Mouse (Mus musculus) cerebellum, postnatal 14 days (tissue): ENCODE data around the gene Ap3b1.

Experiments used
- DNase-seq, 2 experiments: peaks; one replicate each; pipeline ENCODE4 v3.0.0; 2021; ENCODE audit warnings: mixed read lengths in 2 of 2

Ap3b1 gene

GRCm38 (mm10) chr13:94542061-94542460, 183.3 kb downstream of the Ap3b1 start:
- DNase-seq = no peak

DNA sequence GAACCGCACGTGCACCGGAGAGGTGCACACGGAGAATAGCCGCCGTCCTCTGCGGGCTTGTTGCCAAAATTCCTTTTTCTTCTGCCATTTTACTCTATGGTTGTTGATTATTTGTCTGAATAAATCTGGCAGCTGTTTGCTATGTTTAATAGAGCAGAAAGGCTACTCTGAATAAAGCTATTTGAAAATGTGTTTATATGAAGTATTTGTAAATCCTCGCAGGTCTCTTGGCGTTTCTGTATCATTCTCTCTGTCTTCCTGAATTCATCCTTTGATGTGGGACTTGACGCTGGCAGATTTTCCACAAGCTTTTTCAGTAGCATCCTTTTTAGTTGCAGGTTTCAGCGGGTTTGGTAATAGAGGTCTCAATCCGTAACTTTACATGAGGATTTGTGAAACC, 185.5 kb downstream of the Ap3b1 start:
- DNase-seq = no peak

DNA sequence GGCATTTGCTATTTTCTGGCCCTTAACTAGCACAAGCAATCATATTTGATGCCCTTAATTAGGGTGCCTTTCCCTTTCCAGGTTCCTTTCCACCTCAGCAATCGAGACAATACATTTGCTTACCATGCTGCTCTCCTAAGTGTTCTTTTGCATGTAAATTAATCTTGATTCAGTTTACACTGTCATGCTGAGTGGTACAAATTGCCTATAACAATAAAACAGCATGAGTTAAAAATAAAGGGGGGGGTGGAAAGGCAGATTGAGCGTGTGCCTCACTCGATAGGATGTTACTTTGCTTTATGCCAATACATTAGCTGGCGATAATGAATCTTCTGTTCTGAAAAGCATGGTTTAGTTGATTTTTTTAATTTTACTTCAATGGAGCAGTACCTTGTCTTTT, 187.0 kb downstream of the Ap3b1 start:
- DNase-seq = no peak

DNA sequence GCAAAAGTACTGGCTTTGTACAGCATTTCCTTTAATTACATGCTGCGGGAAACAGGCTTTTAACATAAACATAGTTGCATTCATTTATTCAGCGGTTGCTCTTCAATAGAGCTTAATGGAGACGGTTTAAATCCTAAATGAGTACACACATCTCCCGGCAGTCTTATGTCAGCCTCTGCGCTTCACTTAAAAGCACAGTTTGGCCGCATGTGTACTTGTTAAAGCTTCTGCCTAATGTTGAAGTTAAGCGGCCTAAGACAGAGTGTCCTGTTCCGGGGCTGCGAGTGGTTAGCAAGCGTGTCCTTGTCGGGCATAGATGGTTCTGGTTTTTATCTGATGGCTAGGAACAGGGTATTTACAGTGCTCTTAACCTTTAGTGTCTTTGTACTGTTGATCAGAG, 187.5 kb downstream of the Ap3b1 start:
- no peak for DNase-seq

GRCm38 (mm10) chr13:94549580-94549979, 190.8 kb downstream of the Ap3b1 start:
- DNase-seq = no peak

- no peak for DNase-seq
These were observed 191.3 kb downstream of the Ap3b1 start for GRCm38 (mm10) chr13:94550037-94550436.

DNA sequence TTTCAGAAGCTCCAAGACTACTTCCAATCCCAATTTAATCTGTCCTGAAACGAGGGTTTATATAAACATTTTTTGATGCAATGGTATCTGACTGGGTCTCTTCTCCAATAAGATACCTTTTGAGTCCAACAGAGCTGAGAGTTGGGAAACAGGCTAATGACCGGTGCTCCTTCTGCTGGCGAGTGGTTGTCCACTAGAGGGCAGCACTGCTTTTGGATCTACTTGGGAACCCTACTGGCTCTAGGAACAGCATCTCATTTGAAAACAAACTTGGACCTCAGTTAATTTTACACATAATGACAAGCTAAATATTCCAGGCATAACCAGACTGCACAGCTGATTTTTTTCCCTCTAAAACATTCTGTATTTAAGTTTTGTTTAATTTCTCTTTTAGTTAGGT, 201.3 kb downstream of the Ap3b1 start:
- peak; percentile 89 to 93 for DNase-seq

GRCm38 (mm10) chr13:94560878-94561277, 202.1 kb downstream of the Ap3b1 start:
- no peak for DNase-seq

DNA sequence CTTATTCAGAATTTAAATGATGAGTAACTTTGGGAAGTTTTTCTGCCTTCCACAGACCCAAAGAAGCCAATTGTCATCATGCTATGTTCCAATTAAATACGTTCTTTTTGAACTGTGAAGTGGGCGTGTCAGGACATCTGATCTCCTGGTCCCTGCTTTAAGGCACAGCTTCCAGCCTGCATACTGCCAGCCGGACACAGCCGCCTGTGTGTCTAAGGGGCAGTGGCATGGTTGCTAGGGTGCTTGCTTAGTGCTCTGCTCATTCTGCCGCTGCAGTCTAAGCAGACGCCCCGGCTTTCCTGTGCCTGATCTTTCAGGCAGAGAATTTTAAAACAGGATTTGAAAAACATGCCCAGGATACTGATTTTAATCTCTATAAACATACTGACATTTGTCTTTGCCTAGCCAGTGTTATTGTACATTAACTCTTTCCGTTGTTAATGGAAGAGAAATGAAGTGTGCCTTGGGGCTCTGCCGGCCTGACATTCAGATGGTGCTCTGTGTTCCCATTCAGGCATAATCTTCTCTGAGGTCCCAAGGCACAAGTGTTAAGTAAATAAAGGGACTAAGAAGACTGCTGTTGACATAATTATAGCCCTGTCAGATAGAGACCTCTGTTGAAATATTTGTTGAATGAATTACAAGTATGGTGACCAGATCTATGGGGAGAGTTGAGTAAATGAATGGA, 204.0 kb downstream of the Ap3b1 start:
- DNase-seq = no peak

- DNase-seq = no peak
These were observed 205.1 kb downstream of the Ap3b1 start for GRCm38 (mm10) chr13:94563836-94564235.

- no peak for DNase-seq
These were observed 205.7 kb downstream of the Ap3b1 start for GRCm38 (mm10) chr13:94564351-94564994.

DNA sequence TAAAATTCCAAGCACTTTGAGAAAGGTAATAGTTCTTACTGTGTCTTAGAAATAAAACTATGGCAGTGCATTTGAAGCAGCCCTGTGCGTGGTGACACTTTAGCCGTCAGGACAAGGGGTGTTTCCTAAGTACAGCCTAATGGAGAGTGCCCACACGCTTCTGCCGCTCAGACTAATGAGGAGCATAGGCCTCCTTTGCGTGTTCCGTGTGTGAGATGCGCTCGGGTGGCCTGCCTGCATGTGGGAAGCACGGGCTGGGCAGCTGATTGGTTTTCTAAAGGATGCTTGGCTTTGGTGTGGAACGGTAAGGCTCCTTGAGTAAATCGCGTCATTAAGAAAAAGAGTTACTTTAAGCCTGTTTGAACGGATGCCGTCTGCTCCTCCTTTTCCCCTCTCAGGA, 206.4 kb downstream of the Ap3b1 start:
- no peak for DNase-seq

DNA sequence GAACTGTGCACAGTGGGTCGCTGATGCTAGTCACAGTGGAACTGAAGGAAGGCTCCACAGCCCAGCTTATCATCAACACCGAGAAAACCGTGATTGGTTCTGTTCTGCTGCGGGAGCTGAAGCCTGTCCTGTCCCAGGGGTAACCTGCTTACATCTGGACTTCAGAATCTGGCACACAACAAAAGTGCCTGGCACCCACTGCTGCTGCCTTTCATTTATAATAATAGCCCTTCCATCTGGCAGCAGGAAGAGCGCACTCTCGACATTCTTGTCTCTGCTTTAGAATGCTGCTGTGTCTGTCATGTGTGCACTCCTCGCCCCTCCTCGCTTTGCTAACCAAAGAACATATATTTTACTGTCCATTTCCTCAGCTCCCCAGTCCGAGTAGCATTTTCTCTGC, 206.9 kb downstream of the Ap3b1 start:
- no peak for DNase-seq

DNA sequence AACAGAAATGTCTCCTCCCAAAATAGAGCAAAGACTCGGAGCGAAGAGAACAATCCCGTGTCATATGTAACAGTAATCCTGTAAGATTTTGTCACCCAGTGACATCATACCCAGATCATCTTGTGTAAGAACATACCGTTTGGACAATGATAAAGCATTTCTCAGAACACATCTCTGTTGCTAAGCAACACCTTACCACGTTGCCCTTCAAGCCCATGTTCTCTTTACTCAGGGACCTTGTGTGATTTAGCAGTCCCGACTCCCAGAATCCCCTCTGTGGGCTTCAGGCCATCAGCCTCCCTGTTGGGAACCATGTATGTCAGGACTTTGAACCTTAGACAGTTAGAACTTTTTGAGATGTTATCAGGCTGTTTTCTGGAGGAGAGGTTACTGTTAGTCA, 209.0 kb downstream of the Ap3b1 start:
- no peak for DNase-seq

DNA sequence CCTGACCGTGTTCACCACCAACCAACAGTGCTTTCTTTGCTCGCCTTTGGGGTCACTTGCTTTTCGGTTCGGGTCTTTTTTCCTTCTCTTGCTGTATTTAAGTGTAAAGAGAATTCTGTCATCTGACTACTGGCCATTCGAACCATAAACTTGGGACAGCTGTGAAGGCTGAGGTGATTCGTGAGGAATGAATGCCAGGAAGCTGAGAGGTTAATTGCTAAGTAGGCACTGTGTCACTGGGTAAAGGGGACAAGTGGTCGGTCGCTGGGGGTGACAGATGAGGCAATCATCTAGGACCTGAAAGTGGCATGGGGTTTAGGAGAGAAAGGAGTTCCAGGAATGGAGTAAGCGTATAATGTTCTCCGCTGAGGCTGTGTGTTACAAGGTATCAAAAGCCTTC, 212.2 kb downstream of the Ap3b1 start:
- DNase-seq = no peak

DNA sequence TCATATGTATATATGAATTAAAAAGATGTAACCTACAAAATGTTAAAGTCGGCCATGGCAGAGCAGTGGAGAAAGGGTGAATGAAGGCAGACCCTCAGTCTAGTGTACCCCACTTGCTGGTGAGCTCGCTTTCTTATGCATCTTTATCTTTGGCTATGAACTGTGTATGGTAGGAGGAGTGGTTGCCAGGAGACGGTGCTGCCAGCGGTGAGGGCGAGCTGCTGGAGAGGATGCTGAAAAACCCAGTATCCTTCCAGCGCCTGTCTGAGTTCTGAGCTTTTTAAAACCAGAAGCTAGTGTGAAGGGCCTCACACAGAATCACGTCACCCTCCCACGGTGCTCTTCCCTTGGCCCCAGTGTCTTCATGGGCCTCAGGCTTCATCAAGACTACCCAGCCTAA, 214.6 kb downstream of the Ap3b1 start:
- no peak for DNase-seq

DNA sequence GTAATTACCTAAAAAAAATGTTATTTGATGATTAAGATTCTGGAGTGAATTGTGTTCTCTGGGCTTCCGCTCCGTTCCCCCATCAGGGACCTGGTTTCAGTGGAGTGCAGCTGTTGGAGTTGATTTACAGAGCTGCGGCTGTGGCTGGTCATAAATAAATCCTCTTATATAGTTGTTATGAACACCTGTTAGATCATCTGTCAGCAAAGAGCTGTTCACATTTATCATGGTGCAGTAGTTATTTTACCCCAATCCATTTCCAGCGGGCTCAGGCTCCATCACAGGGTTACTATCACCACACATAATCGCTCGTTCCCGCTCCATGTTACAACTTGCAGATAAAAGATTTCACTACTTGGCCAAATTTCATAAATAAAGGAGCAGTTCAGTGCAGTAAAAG, 215.1 kb downstream of the Ap3b1 start:
- no peak for DNase-seq

DNA sequence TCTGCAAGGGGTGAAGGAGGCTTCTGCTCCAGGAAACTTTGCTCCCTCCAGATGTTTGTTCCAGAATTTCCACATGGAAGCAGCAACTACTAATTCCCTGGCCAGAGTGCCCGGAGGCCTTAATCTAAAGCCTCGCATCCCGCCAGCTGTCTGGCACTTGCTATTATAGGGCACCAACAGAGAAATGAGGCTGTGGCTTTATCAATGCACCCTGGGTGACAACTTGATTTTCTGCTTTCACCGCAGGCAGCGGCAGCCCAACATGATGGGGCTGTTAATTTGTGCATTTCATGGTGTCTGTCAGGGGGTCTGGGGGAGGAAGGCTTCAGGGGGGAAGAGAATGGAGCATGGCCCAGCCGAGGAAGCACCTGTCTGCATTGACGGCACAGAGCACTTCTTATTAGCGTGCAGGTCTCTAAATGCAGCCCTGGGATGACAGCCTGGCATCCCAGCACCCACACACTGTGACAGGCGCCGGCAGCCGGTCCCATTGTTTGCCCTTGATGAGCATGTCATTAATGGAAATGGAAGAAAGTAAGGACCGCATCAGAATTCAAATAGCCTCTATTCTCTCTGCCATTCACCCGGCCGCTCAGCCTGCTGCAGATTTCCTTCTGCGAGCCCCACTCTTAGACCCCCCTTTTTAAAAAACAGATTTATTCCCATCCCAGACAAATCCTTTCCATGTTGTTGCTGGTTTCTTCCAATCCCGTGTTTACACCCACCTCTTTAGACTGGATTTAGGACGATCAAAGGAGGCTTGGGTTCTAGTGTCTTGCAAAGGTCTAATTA, 217.0 kb downstream of the Ap3b1 start:
- no peak for DNase-seq

DNA sequence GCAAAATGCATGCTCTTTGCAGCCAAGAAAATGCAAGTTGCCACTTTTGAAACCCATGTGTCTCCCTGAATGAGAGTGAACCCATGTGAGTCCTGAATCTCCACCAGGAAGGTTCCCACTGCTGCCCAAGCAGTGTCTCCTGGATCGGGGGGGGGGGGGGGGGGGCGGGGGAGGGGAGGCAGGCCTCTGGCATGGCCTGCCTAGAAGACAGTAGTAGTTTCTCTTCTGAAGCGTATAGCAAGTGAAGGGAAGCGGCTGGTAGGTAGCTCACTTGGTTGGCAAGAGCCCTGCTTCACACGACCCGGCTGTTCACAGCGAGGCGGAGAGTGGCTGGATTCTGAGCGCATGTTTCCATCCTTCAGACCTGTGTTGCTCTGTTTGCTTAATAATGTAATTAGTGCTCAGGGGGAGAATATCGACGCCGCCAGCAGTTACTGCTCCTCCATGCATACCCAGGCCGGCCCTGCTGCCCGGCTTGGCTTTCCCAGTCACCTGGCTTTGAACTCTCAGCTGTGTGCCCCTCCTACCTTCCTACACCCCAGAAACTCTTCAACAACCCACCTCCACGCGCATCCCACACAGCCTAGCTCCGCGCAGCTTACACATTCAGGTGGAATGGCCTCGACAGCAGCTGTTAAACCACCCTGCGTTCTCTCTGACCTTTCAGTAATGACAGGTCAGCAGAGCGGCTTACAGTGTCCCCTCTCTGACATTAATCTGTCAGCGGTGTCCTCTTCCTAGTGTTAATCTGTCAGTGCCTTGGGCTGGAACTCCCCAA, 217.8 kb downstream of the Ap3b1 start:
- peak in 1 of 2 experiments; percentile 9 for DNase-seq

DNA sequence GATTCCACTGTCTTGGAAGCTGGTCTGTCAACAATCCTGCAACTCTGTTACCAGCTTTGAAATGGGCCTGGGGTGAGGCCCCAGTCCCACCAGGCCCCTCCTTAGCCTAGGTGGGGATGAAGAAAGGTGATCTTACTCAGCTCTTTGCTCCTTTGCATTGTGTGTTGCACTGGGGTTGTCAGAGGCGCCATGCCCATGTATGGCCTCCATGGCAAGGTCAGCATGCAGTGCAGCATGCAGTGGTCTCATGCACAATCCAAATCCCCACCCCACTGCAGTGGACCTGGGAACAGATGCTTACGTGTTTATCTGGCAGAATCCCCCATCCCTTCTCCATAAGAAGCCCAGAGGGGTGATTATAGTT, 218.4 kb downstream of the Ap3b1 start:
- DNase-seq = no peak

- DNase-seq = no peak
These were observed 236.5 kb downstream of the Ap3b1 start for GRCm38 (mm10) chr13:94595289-94595688.

GRCm38 (mm10) chr13:94595701-94596361, 237.1 kb downstream of the Ap3b1 start:
- peak; percentile 11 to 13 for DNase-seq
